Mouse (Mus musculus): Measurements from ENCODE around the gene Akap13.
A peak's percentile ranks its signal among the peaks of the same experiment; 100 is the strongest.

The Akap13 gene

DNA sequence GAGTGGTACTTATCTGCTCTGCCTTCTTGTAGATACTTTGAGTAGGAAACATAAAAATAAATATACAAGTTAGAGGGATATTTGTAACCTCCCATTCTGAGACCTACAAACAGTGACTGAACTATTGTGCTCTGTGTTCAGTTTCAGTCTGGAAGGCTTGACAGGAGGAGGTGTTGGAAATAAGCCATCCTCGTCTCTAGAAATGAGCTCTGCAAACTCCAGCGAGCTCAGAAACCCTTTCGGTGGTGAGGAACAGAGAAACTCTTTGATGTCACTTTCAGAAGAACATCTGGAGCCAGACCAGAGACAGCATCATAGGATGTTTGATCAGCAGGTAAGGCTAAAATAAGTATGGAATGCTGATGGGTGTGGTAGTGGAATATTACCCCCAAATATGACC, 229.6 kb downstream of the Akap13 start:
- DNase-seq: peak; percentile 86

DNA sequence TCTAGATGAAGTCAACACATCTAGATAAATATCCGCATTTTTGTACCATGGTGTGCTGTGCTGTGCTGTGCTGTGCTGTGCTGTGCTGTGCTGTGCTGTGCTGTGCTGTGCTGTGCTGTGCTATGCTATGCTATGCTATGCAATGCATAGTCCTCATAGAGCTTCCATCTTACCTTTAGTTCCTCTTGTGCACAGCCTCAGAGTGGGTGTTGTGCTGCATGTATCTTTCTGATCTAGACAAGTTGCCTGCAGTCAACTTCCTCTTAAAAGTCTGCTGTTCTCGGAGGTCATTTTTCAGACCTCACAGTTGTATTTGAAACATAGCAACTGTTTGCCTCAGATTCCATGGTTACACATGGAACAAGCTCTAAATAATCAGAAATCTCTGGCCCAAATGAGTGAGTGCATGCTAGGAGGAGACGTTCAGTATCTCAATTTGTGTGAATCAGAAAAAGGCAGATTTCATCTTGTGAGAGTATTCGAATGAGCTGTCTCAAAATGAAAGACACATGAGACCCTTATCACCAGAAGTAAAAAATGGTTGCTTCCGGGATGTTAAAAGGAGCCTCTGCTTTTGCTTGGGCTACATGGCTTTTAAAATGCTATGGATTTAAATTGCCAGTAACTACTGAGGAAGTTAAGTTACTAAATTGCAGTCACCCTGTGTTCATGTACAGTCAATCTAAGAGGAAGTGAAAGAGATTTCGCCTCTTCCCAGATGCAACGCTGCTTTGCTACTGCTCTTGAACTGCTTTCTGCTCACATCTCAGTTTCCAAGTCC, 230.9 kb downstream of the Akap13 start:
- DNase-seq: peak; percentile 92

DNA sequence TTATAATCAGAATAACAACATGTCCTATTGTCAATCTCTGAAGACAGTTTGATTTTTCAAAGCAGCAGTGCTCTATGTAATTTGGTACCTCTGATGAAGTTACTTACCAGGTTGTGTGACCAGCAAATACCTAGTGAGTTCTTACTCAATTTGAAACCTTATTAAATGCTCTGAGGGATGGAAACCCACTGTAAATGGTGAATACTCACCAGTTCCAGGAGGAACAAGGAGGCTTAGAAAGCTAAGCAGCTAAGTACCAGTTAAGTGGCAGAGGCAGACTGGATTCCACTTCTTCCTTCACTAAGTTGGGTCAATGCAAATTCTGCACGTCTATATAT, 231.5 kb downstream of the Akap13 start:
- DNase-seq: no peak

- DNase-seq: peak; percentile 74
Measured at GRCm38 (mm10) chr7:75688144-75688543, 232.8 kb downstream of the Akap13 start.

DNA sequence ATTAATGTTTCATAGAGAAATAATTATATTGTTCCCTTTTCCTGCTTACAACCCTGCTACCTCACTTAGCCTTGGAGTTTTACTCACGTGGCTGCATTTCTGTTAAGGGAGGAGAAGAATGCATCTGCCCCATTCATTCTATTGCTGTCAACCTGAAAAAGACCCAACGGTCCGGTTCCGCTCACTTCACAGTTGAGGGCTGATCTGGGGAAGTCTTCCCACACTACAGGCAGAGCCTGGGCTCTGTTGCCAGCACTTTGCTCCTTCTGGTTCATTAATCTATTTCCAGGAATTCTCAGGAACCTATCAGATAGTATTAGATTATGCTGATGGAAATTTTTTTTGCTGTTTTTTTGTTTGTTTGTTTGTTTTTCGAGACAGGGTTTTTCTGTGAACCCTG, 239.4 kb downstream of the Akap13 start:
- peak; percentile 66 for DNase-seq

GRCm38 (mm10) chr7:75699836-75700235, 244.5 kb downstream of the Akap13 start:
- DNase-seq: peak; percentile 72

- peak; percentile 42 for DNase-seq
Measured at GRCm38 (mm10) chr7:75700771-75701345, 245.5 kb downstream of the Akap13 start.

- DNase-seq: peak; percentile 93
Measured at GRCm38 (mm10) chr7:75701761-75702160, 246.4 kb downstream of the Akap13 start.

DNA sequence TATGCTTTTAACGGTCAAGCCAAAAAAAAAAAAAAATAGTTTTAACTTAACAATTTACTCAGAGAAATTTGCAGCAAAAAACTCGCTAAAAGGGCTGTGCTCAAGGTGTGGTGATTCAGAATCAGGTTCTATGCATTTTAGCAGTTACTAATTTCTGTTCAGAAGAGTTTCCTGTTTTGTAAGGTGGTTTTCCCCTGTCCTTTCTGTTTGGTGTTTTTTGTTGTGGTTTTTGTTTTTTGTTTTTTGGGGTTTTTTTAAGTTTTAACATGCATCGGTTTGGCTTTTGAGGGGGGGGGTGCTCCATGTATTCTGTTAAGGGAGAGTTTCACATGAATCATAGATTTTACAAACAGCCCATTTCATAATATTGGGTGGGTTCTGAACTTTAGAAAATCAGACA, 247.0 kb downstream of the Akap13 start:
- DNase-seq: no peak

DNA sequence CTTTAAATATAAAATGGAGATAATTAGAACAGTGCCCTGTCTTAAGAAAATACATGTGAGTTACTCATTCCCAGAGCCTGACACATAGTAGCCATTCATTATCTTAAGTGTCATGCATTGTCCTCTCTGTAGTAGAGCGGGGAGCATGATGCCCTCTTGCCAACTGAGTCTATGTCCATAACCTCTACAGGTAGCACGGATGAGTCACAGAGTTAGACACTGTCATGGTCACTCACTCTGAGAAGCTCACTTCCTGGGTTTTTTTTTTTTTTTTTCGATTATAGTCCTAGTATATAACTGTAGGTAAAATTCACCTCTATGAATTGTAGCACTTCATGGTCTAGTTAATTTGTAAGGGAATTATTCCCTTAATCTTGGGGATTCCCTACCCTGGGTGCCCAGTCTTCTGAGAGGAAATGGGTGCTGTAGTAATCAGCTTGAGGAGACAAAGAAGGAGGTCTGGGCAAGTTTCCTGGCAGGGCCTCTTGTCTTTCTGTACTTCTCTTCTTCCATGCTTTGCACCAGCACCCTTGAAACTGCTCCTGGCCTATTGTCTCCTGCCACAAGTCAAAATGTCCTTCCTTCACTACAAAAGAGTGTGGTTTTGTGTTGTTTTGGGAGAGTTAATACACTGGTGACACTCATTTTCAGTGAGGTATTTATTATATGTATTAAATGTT, 247.8 kb downstream of the Akap13 start:
- no peak for DNase-seq

- DNase-seq: no peak
Measured at GRCm38 (mm10) chr7:75704862-75705261, 249.5 kb downstream of the Akap13 start.

GRCm38 (mm10) chr7:75709936-75710335, 254.6 kb downstream of the Akap13 start:
- DNase-seq: peak; percentile 62

GRCm38 (mm10) chr7:75710920-75711319, 255.6 kb downstream of the Akap13 start:
- DNase-seq: peak; percentile 56

DNA sequence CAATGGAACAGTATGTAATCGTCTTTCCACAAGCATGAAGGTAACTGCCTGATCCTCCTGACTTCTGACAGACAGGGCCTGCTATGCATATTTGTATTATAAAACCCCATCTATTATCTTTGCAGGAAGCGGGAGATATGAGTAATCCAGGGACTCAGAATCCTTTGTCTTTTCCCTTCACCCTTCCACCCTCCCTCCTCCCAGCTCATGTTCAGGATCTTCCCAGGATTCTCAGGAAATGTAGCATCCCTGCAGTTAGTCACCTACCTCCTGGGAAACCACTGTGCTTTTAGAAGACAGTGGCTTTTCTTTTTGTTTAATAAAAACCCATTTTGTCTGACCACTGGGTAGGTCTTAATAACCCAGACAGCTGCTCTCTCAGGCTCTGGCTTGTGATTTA, 256.1 kb downstream of the Akap13 start:
- peak; percentile 78 for DNase-seq

GRCm38 (mm10) chr7:75712808-75713207, 257.5 kb downstream of the Akap13 start:
- DNase-seq: peak; percentile 92

DNA sequence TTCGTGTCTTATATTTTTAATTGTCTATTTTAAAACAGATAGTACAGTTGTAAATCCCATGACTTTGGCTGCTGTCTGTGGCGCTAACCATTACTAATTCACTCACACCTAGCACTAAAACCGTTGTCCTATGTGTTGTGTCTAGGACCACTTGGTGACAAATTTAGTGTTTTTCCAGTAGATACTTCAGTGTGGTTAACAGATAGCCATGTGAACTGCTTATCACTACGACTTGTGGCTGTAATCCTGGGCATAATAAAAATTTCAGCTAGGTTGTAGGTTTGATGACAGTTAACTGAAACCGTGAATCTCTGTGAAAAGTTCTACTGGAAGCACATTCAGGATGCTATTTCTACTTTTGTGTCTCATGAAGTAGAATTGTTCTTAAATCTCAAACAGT, 258.6 kb downstream of the Akap13 start:
- DNase-seq: peak; percentile 52

DNA sequence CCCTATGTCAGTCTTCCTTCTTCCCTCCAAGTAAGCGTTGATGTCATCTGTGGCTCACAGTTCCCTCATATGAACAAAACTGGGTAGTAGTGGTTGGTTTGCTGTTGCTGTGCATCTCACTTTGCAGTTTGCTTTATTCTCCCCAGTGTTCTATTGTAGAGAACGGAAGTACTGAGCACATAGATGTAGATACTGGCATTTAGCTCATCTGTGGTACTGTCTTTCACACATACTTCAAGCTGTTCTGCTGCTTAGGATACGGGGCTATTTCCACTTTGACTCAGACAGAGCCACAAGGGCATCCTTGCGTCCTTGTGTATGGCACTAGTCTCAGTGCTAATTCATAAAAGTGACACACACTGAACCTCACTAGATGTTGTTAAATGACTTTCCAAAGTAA, 259.7 kb downstream of the Akap13 start:
- DNase-seq: peak; percentile 79

DNA sequence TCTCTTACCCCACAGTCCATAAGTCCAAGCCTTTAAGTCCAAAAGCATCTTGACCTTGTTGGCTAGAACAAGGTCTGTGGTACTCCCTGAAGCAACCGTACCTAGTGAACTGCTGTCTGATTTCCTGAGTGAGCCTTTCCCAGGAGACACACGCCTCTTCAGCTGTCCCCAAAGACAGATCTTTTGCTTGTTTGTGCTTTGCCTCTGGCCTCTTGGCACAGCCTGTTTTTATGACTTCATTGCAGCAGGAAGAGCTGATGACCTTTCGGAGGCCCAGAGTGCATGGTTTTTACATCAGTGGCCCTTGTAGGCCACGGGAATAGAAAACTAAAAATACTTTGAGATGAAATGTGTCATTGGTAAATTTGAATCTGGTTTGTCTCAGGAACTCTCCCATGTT, 260.6 kb downstream of the Akap13 start:
- peak; percentile 99 for DNase-seq

GRCm38 (mm10) chr7:75717349-75717748, 262.0 kb downstream of the Akap13 start:
- DNase-seq: peak; percentile 80

GRCm38 (mm10) chr7:75721302-75721701, 266.0 kb downstream of the Akap13 start:
- DNase-seq: no peak

- DNase-seq: no peak
Measured at GRCm38 (mm10) chr7:75724012-75724411, 268.7 kb downstream of the Akap13 start.

- no peak for DNase-seq
Measured at GRCm38 (mm10) chr7:75725899-75726298, 270.6 kb downstream of the Akap13 start.

- DNase-seq: no peak
Measured at GRCm38 (mm10) chr7:75726867-75727266, 271.5 kb downstream of the Akap13 start.

DNA sequence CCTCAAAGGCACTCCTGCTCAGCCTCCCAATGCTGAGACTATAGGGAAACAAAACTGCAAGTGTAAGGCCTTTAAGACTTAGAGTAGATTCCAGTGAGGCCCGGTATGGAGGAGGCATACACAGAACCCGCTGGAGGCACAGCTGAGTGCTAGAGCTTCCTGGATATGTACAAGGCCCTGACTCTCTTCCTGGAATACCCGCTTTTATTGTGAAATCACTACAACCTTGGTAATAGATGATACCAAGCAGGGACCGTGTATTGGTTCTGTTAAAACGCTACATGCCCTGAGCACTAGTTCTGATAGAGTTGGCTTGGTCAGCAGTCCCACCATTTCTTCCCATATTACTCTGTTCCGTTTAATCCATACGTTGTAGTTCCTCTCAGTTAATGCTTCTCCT, 274.3 kb downstream of the Akap13 start:
- peak; percentile 78 for DNase-seq
